Mouse (Mus musculus): ENCODE results near the gene Cysrt1.

- no peak for TF ChIP-seq CTCF (conservative IDR thresholded peaks at IDR 0.05; ENCODE audit: low read length)
- no peak for TF ChIP-seq POU5F1 (IDR thresholded peaks at IDR 0.05; ENCODE audit: borderline replicate concordance, low read length)
- TF ChIP-seq NANOG (IDR thresholded peaks at IDR 0.05; ENCODE audit: borderline replicate concordance, low read length) = no peak
Measured at GRCm38 (mm10) chr2:25241438-25241775, 845 bp downstream of the Cysrt1 start.
